Mouse (Mus musculus) stomach, embryonic 16.5 days (tissue): ENCODE measurements at regions not wholly inside any gene's neighbourhood (a gene's known extent, or its start where the extent isn't known, plus 50 kb on each side); places are given as distances from the start of the nearest gene placed in this dataset.

Source experiments
- ATAC-seq: fragments of 200-750 bp; cut with Nextera tagmentation; 2 replicates; pipeline ENCODE4 v1.8.0; 2017; ENCODE audit warnings: moderate number of reproducible peaks, moderate TSS enrichment; ENCODE audit not compliant: insufficient read depth, low FRiP score
- H3K27ac ChIP-seq: fragments of 300-500 bp; sonication (generic); 2 replicates; pipeline ENCODE4 v1.5.1; 2014; ENCODE audit warnings: low read length
- H3K27me3 ChIP-seq: fragments of 300-500 bp; sonication (generic); 2 replicates; pipeline ENCODE4 v1.6.1; 2014; ENCODE audit warnings: low read length, control low read depth, mixed read lengths; ENCODE audit not compliant: control insufficient read depth, insufficient read depth
- H3K36me3 ChIP-seq: fragments of 300-500 bp; sonication (generic); 2 replicates; pipeline ENCODE4 v1.6.1; 2014; ENCODE audit warnings: low read length; ENCODE audit not compliant: control insufficient read depth, insufficient read depth
- H3K4me1 ChIP-seq: fragments of 300-500 bp; sonication (generic); 2 replicates; pipeline ENCODE4 v1.6.1; 2014; ENCODE audit warnings: low read length, control low read depth, mixed read lengths; ENCODE audit not compliant: control insufficient read depth, insufficient read depth
- H3K4me2 ChIP-seq: fragments of 300-500 bp; sonication (generic); 2 replicates; pipeline ENCODE4 v1.6.1; 2014; ENCODE audit warnings: low read depth, low read length, mixed read lengths
- H3K4me3 ChIP-seq: fragments of 300-500 bp; sonication (generic); replicated peaks from 2 replicates; pipeline ENCODE4 v1.5.1; 2014; ENCODE audit warnings: mild to moderate bottlenecking, low read length
- H3K9ac ChIP-seq: fragments of 300-500 bp; sonication (generic); 2 replicates; pipeline ENCODE4 v1.6.1; 2014; ENCODE audit warnings: low read length
- H3K9me3 ChIP-seq: fragments of 300-500 bp; sonication (generic); replicated peaks from 2 replicates; pipeline ENCODE4 v1.6.1; 2016; ENCODE audit warnings: low read length, control low read depth; ENCODE audit not compliant: control insufficient read depth
- WGBS: fragments of 180-500 bp; shearing (Covaris S2); extraction: QIAGEN DNeasy Blood & Tissue Kit; methylation state at CpG from one replicate; pipeline ENCODE4 v1.1.7; 2014; 5-methylcytosine and 5-hydroxymethylcytosine counted together

GRCm38 (mm10) chr5:38970497-38970896, 93.9 kb upstream of the Clnk start:
- H3K4me2 ChIP-seq, result no peak overlapping the region
- no peak for ATAC-seq
- H3K27ac ChIP-seq, result no peak overlapping the region
- no peak overlapping the region for H3K4me3 ChIP-seq
- no peaks in the 10 kb centered on the region for H3K36me3 ChIP-seq
- no peak overlapping the region for H3K9ac ChIP-seq
- H3K9me3 ChIP-seq, result no peaks in the 10 kb centered on the region
- no peaks in the 10 kb centered on the region for H3K4me1 ChIP-seq
- no peaks in the 10 kb centered on the region for H3K27me3 ChIP-seq
- WGBS, result 79% methylated on average over 4 of the region's 4 CpGs

GRCm38 (mm10) chr5:38967010-38967409, 90.4 kb upstream of the Clnk start:
- H3K4me1 ChIP-seq, result no peaks in the 10 kb centered on the region
- no peaks in the 10 kb centered on the region for H3K27me3 ChIP-seq
- H3K4me2 ChIP-seq, result no peak overlapping the region
- H3K9me3 ChIP-seq, result no peaks in the 10 kb centered on the region
- H3K27ac ChIP-seq, result no peak overlapping the region
- no peaks in the 10 kb centered on the region for H3K36me3 ChIP-seq
- WGBS, result 36% methylated on average over 1 of the region's 1 CpGs
- H3K9ac ChIP-seq, result no peak overlapping the region
- ATAC-seq, result no peak
- no peak overlapping the region for H3K4me3 ChIP-seq

- H3K9ac ChIP-seq, result no peak overlapping the region
- no peaks in the 10 kb centered on the region for H3K27me3 ChIP-seq
- no peaks in the 10 kb centered on the region for H3K4me1 ChIP-seq
- ATAC-seq, result no peak
- H3K9me3 ChIP-seq, result no peaks in the 10 kb centered on the region
- no peak overlapping the region for H3K4me2 ChIP-seq
- no peak overlapping the region for H3K27ac ChIP-seq
- no peaks in the 10 kb centered on the region for H3K36me3 ChIP-seq
- no peak overlapping the region for H3K4me3 ChIP-seq
These were observed 87.8 kb upstream of the Clnk start for GRCm38 (mm10) chr5:38964445-38964844.

- H3K27me3 ChIP-seq, result no peaks in the 10 kb centered on the region
- no peaks in the 10 kb centered on the region for H3K36me3 ChIP-seq
- 61% methylated on average over 9 of the region's 9 CpGs for WGBS
- H3K4me2 ChIP-seq, result no peak overlapping the region
- no peak overlapping the region for H3K27ac ChIP-seq
- no peaks in the 10 kb centered on the region for H3K4me1 ChIP-seq
- H3K9ac ChIP-seq, result no peak overlapping the region
- ATAC-seq, result no peak
- H3K4me3 ChIP-seq, result no peak overlapping the region
- no peaks in the 10 kb centered on the region for H3K9me3 ChIP-seq
These were observed 74.1 kb upstream of the Clnk start for GRCm38 (mm10) chr5:38950520-38951288.

- Histone ChIP-seq H3K9me3 (no peaks in the 10 kb centered on the region), H3K27ac (no peak overlapping the region), H3K4me1 (no peaks in the 10 kb centered on the region), H3K4me2 (no peak overlapping the region), H3K9ac (no peak overlapping the region), H3K27me3 (no peaks in the 10 kb centered on the region), H3K36me3 (no peaks in the 10 kb centered on the region), H3K4me3 (no peak overlapping the region)
- WGBS, result 81% methylated on average over 5 of the region's 5 CpGs
- ATAC-seq, result no peak
These were observed 69.5 kb upstream of the Clnk start for GRCm38 (mm10) chr5:38945903-38946686.

- no peak for ATAC-seq
- no peaks in the 10 kb centered on the region for H3K36me3 ChIP-seq
- no peak overlapping the region for H3K27ac ChIP-seq
- WGBS, result 35% methylated on average over 7 of the region's 7 CpGs
- H3K9ac ChIP-seq, result no peak overlapping the region
- no peaks in the 10 kb centered on the region for H3K9me3 ChIP-seq
- no peak overlapping the region for H3K4me3 ChIP-seq
- H3K27me3 ChIP-seq, result no peaks in the 10 kb centered on the region
- H3K4me1 ChIP-seq, result no peaks in the 10 kb centered on the region
- H3K4me2 ChIP-seq, result no peak overlapping the region
These were observed 55.9 kb upstream of the Clnk start for GRCm38 (mm10) chr5:38932382-38933079.

GRCm38 (mm10) chr5:38927051-38927450, 50.4 kb upstream of the Clnk start:
- 70% methylated on average over 3 of the region's 3 CpGs for whole genome bisulfite sequencing
- H3K4me3 ChIP-seq, result no peak overlapping the region

More at GRCm38 (mm10) chr5:38927051-38927450, 50.4 kb upstream of the Clnk start:
- Histone ChIP-seq H3K9me3 (no peaks in the 10 kb centered on the region), H3K4me1 (no peaks in the 10 kb centered on the region), H3K4me2 (no peak overlapping the region), H3K36me3 (no peaks in the 10 kb centered on the region), H3K9ac (no peak overlapping the region), H3K27me3 (no peaks in the 10 kb centered on the region), H3K27ac (no peak overlapping the region)
- no peak for ATAC-seq
